Mouse (Mus musculus) CH12.LX (cell line): ENCODE data around the gene Cdh4. TPM values are rescaled to one million over a fixed set of nuclear protein-coding genes. Genes with fewer than 3 reads are reported as not detected.

Experiments
- DNase-seq: peaks from one replicate; pipeline ENCODE4 v3.0.0-alpha.2; 2013; ENCODE audit errors: extremely low read depth
- H3K27ac ChIP-seq: 2 replicates; pipeline ENCODE4 v1.5.1; 2012; ENCODE audit warnings: low read depth, mild to moderate bottlenecking, control low read depth, moderate library complexity; ENCODE audit not compliant: insufficient read depth
- H3K27me3 ChIP-seq: replicated peaks from 2 replicates; pipeline ENCODE3; 2012; ENCODE audit warnings: inconsistent platforms
- H3K36me3 ChIP-seq, 2 experiments: replicated peaks in 1 of 2; 2 replicates each; pipeline versions ENCODE3 to v1.6.1; 2012; ENCODE audit warnings: inconsistent platforms in 1 of 2, low read length in 1 of 2, mild to moderate bottlenecking in 1 of 2, mixed read lengths in 1 of 2, moderate library complexity in 1 of 2; ENCODE audit not compliant: control insufficient read depth in 1 of 2, insufficient read depth in 1 of 2
- H3K4me1 ChIP-seq, 2 experiments: 2 replicates each; pipeline ENCODE4 v1.6.1; 2012; ENCODE audit warnings: inconsistent platforms in 1 of 2, moderate library complexity in 1 of 2; ENCODE audit not compliant: insufficient read depth in 2 of 2, control insufficient read depth in 1 of 2
- H3K4me2 ChIP-seq: 2 replicates; pipeline ENCODE4 v1.6.1; 2012; ENCODE audit warnings: low read depth, mild to moderate bottlenecking, control low read depth; ENCODE audit not compliant: poor library complexity, insufficient read depth, severe bottlenecking
- H3K4me3 ChIP-seq, 3 experiments: fragments of 150-350 bp in 1 of 3; sonication (generic) in 1 of 3; replicated peaks in 1 of 3; 2 replicates each; pipeline versions ENCODE3 to v1.5.1; 2011 to 2012; ENCODE audit warnings: low read depth in 2 of 3, low read length in 2 of 3, mild to moderate bottlenecking in 2 of 3, moderate library complexity in 2 of 3, control low read depth in 1 of 3, improper control_type of control experiment in 1 of 3, inconsistent platforms in 1 of 3, mixed read lengths in 1 of 3; ENCODE audit not compliant: poor library complexity in 1 of 3
- H3K79me2 ChIP-seq: replicated peaks from 2 replicates; pipeline ENCODE4 v1.6.1; 2012; ENCODE audit warnings: mild to moderate bottlenecking, moderate library complexity; ENCODE audit not compliant: control insufficient read depth, poor library complexity, insufficient read depth, severe bottlenecking; ENCODE audit errors: extremely low read depth
- H3K9ac ChIP-seq: 2 replicates; pipeline ENCODE4 v1.6.1; 2012; ENCODE audit warnings: low read depth, mild to moderate bottlenecking, control low read depth, moderate library complexity; ENCODE audit not compliant: insufficient read depth
- H3K9me3 ChIP-seq: replicated peaks from 2 replicates; pipeline ENCODE3; 2012; ENCODE audit warnings: low read length, inconsistent platforms, mixed read lengths
- BHLHE40 ChIP-seq: IDR thresholded peaks from 2 replicates; pipeline ENCODE4 v1.6.1; 2011; ENCODE audit warnings: mild to moderate bottlenecking, low read depth, low read length, improper control_type of control experiment
- CHD1 ChIP-seq: IDR thresholded peaks from 2 replicates; pipeline ENCODE4 v1.6.1; 2012; ENCODE audit warnings: low read depth, low read length, improper control_type of control experiment, inconsistent platforms
- CTCF ChIP-seq, 2 experiments: IDR thresholded peaks in 1 of 2; conservative IDR thresholded peaks in 1 of 2; 2 replicates each; pipeline ENCODE4 v1.5.1; 2011 to 2012; ENCODE audit warnings: low read depth in 2 of 2, low read length in 2 of 2, improper control_type of control experiment in 1 of 2, inconsistent platforms in 1 of 2, mild to moderate bottlenecking in 1 of 2, moderate library complexity in 1 of 2
- EP300 ChIP-seq: IDR thresholded peaks from 2 replicates; pipeline ENCODE4 v1.6.1; 2011; ENCODE audit warnings: low read length, improper control_type of control experiment
- ETS1 ChIP-seq: conservative IDR thresholded peaks from 2 replicates; pipeline ENCODE4 v1.6.1; 2012; ENCODE audit warnings: low read depth, mild to moderate bottlenecking, inconsistent platforms, low read length, improper control_type of control experiment, moderate library complexity
- IRF4 ChIP-seq: IDR thresholded peaks from 2 replicates; pipeline ENCODE4 v1.6.1; 2014; ENCODE audit warnings: low read depth, mild to moderate bottlenecking, inconsistent platforms, low read length, improper control_type of control experiment
- KAT2A ChIP-seq: IDR thresholded peaks from 2 replicates; pipeline ENCODE4 v1.6.1; 2012; ENCODE audit warnings: low read length, improper control_type of control experiment, inconsistent platforms; ENCODE audit not compliant: insufficient replicate concordance
- MAFK ChIP-seq: IDR thresholded peaks from 2 replicates; pipeline ENCODE4 v1.6.1; 2011; ENCODE audit warnings: low read length, improper control_type of control experiment; ENCODE audit not compliant: insufficient replicate concordance
- MAX ChIP-seq: IDR thresholded peaks from 2 replicates; pipeline ENCODE4 v1.6.1; 2011; ENCODE audit warnings: low read length, improper control_type of control experiment
- MEF2A ChIP-seq: IDR thresholded peaks from 2 replicates; pipeline ENCODE4 v1.6.1; 2014; ENCODE audit warnings: low read depth, mild to moderate bottlenecking, inconsistent platforms, low read length, improper control_type of control experiment, borderline replicate concordance
- MXI1 ChIP-seq: IDR thresholded peaks from 2 replicates; pipeline ENCODE4 v1.6.1; 2011; ENCODE audit warnings: mild to moderate bottlenecking, low read depth, low read length, improper control_type of control experiment
- MYC ChIP-seq: IDR thresholded peaks from 2 replicates; pipeline ENCODE4 v1.6.1; 2011; ENCODE audit warnings: low read depth, mild to moderate bottlenecking, improper control_type of control experiment, low read length
- POLR2A ChIP-seq: IDR thresholded peaks from 2 replicates; pipeline ENCODE4 v1.6.1; 2011; ENCODE audit warnings: low read depth, mild to moderate bottlenecking, improper control_type of control experiment, low read length
- POLR2AphosphoS2 ChIP-seq: IDR thresholded peaks from 2 replicates; pipeline ENCODE4 v1.6.1; 2011; ENCODE audit warnings: low read depth, low read length, improper control_type of control experiment
- RCOR1 ChIP-seq: conservative IDR thresholded peaks from 2 replicates; pipeline ENCODE4 v1.6.1; 2012; ENCODE audit warnings: low read depth, mild to moderate bottlenecking, inconsistent platforms, low read length, improper control_type of control experiment
- SMC3 ChIP-seq: IDR thresholded peaks from 2 replicates; pipeline ENCODE4 v1.6.1; 2011; ENCODE audit warnings: low read depth, low read length, improper control_type of control experiment
- TCF12 ChIP-seq: IDR thresholded peaks from 2 replicates; pipeline ENCODE4 v1.6.1; 2014; ENCODE audit warnings: low read depth, mild to moderate bottlenecking, inconsistent platforms, low read length, improper control_type of control experiment
- UBTF ChIP-seq: IDR thresholded peaks from 2 replicates; pipeline ENCODE4 v1.6.1; 2012; ENCODE audit warnings: low read depth, mild to moderate bottlenecking, inconsistent platforms, low read length, improper control_type of control experiment, moderate library complexity
- ZKSCAN1 ChIP-seq: IDR thresholded peaks from 2 replicates; pipeline ENCODE4 v1.6.1; 2012; ENCODE audit warnings: low read depth, inconsistent platforms, low read length, improper control_type of control experiment, borderline replicate concordance
- ZMIZ1 ChIP-seq: IDR thresholded peaks from 2 replicates; pipeline ENCODE4 v1.6.1; 2012; ENCODE audit warnings: low read depth, mild to moderate bottlenecking, inconsistent platforms, low read length, improper control_type of control experiment
- dilution Hi-C: fragments of 300-500 bp; cut with MboI; formaldehyde crosslinking; loops from 2 replicates; pipeline ENCODE4 v1.14.3; 2020; ENCODE audit warnings: low sequenced_read_pairs; ENCODE audit not compliant: extremely low pct_unique_long_range_greater_than_20kb, extremely low pct_ligation_motif_present
- in situ Hi-C: fragments of 300-500 bp; cut with MboI; formaldehyde crosslinking; loops from 3 replicates; pipeline ENCODE4 v1.14.3; 2019; ENCODE audit warnings: low sequenced_read_pairs, low pct_ligation_motif_present, low pct_unique_long_range_greater_than_20kb, mixed read lengths
- polyA plus RNA-seq: library from polyadenylated mRNA; unstranded; fragments of >175 nt; gene quantifications from 2 replicates; pipeline ENCODE4 v1.2.1, GENCODE M21; 2012; ENCODE audit warnings: low read depth; ENCODE audit not compliant: insufficient read length
- total RNA-seq, 2 experiments: library from RNA; depleted of rRNA; stranded (reverse); fragments of 300-350 nt in 1 of 2; fragments of >200 nt in 1 of 2; gene quantifications; 2 replicates each; pipeline ENCODE4 v1.2.3; 2012 to 2014

Cdh4 gene
- total and polyA plus RNA-seq, 3 experiments, result not detected

- no peak overlapping the region for H3K9ac ChIP-seq
- in situ Hi-C loops, result no loop called here
- no peak overlapping the region for H3K27ac ChIP-seq
- H3K79me2 ChIP-seq, result no peaks in the 10 kb centered on the region
- no peaks in the 10 kb centered on the region for H3K27me3 ChIP-seq
- TF ChIP-seq EP300, result no peak
- TF ChIP-seq KAT2A, result no peak
- TF ChIP-seq SMC3, result no peak
- no peak for TF ChIP-seq ETS1
- no peak for TF ChIP-seq ZKSCAN1
- TF ChIP-seq TCF12, result no peak
- no peak for TF ChIP-seq CTCF (conservative IDR thresholded peaks at IDR 0.05 in 1 of 2, IDR thresholded peaks at IDR 0.05 in 1 of 2; ENCODE audit: low read depth in 2 of 2, low read length in 2 of 2)
- TF ChIP-seq UBTF, result no peak
- no peak for TF ChIP-seq MAX
- TF ChIP-seq MXI1, result no peak
- TF ChIP-seq ZMIZ1, result no peak
- no peak for TF ChIP-seq CHD1
- no peak for TF ChIP-seq BHLHE40
- no peak for TF ChIP-seq POLR2AphosphoS2
- TF ChIP-seq POLR2A, result no peak
- TF ChIP-seq MYC, result no peak
- TF ChIP-seq RCOR1, result no peak
- TF ChIP-seq MEF2A, result no peak
- TF ChIP-seq MAFK, result no peak
- TF ChIP-seq, all 38 proteins: peak for 0
- dilution Hi-C loops, result no loop called here
- DNase-seq, result no peak
- H3K4me3 ChIP-seq, result no peak overlapping the region
- H3K36me3 ChIP-seq, result no peaks in the 10 kb centered on the region
- no peak overlapping the region for H3K4me2 ChIP-seq
- no peaks in the 10 kb centered on the region for H3K4me1 ChIP-seq
- H3K9me3 ChIP-seq, result peaks cover 90% of the 10 kb centered on the region
Measured at GRCm38 (mm10) chr2:179565611-179566010, 123.4 kb downstream of the Cdh4 start.

- H3K79me2 ChIP-seq, result no peaks in the 10 kb centered on the region
- H3K27me3 ChIP-seq, result no peaks in the 10 kb centered on the region
- TF ChIP-seq CTCF (conservative IDR thresholded peaks at IDR 0.05 in 1 of 2, IDR thresholded peaks at IDR 0.05 in 1 of 2; ENCODE audit: low read depth in 2 of 2, low read length in 2 of 2) (no peak), ZKSCAN1 (no peak), RCOR1 (no peak), IRF4 (no peak)
- H3K9ac ChIP-seq, result no peak overlapping the region
- H3K4me3 ChIP-seq, result no peak overlapping the region
- DNase-seq, result no peak
- no peaks in the 10 kb centered on the region for H3K36me3 ChIP-seq
- peaks cover 89% of the 10 kb centered on the region for H3K9me3 ChIP-seq
- in situ Hi-C loops, result no loop called here
- dilution Hi-C loops, result no loop called here
- H3K4me1 ChIP-seq, result no peaks in the 10 kb centered on the region
- no peak overlapping the region for H3K27ac ChIP-seq
- no peak overlapping the region for H3K4me2 ChIP-seq
Measured at GRCm38 (mm10) chr2:179567886-179568285, 125.7 kb downstream of the Cdh4 start.
